Mouse (Mus musculus) erythroblast, embryonic 14.5 days (primary cell): ENCODE data around the gene Acy3.

Experiments used
- GATA1 ChIP-seq: IDR thresholded peaks from 2 replicates; pipeline ENCODE4 v1.6.1; 2012; ENCODE audit warnings: low read length, inconsistent platforms, mixed read lengths
- TAL1 ChIP-seq: IDR thresholded peaks from 3 replicates; pipeline ENCODE4 v1.6.1; 2012; ENCODE audit warnings: low read length, inconsistent platforms, mixed read lengths

DNA sequence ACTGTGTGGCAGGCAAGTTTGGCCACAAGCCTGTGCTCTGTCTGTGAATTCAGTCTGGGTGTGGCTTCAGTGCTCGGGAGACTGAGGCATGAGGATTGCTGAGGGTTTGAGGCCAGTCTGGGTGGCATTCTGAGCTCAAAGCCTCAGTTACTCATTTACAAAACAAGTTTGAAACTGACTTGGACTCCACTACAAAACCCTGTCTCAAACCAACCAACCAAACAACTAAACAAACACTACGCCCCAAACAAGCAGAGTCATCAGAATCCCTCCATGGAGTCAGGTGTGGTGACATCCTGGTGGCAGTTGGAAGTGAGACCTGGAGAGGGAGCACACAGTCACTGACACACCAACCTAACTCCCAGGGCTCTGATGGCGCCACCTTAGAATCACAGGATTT lies 36.0 kb upstream of the Acy3 start:
- TF ChIP-seq TAL1: no peak
- TF ChIP-seq GATA1: no peak
